Mouse (Mus musculus) large intestine, adult 2 months (tissue): ENCODE results near the gene Prkar2a. TPM values are rescaled to one million over a fixed set of nuclear protein-coding genes. Genes with fewer than 3 reads are reported as not detected.
A peak's percentile ranks its signal among the peaks of the same experiment; 100 is the strongest.
"Not testable (repeated sequence)": the region's sequence is repeated elsewhere in the genome, so short reads cannot be mapped to it uniquely, and the experiment has no call there.

ENCODE experiments used
- DNase-seq: peaks from one replicate; pipeline ENCODE4 v3.0.0-alpha.2; 2012; ENCODE audit warnings: low read depth, low spot score
- WGBS: fragments of 180-500 bp; shearing (Covaris S2); methylation state at CpG from one replicate; pipeline ENCODE4 v1.1.7; 2018; 5-methylcytosine and 5-hydroxymethylcytosine counted together
- polyA plus RNA-seq: library from polyadenylated mRNA; depleted of rRNA; stranded (reverse); fragments of >200 nt; gene quantifications from 2 replicates; pipeline ENCODE4 v1.2.3, GENCODE M21; 2012; rRNA removed

The Prkar2a gene
- polyA plus RNA-seq = 39.9 and 51.4 TPM in 2 replicates

- DNase-seq = no peak
- 100% methylated on average over 1 of the region's 1 CpGs for WGBS
Measured at GRCm38 (mm10) chr9:108689106-108689505, at the start of gene Prkar2a. Gene Prkar2a (plus strand): TSS chr9:108689314.

DNA sequence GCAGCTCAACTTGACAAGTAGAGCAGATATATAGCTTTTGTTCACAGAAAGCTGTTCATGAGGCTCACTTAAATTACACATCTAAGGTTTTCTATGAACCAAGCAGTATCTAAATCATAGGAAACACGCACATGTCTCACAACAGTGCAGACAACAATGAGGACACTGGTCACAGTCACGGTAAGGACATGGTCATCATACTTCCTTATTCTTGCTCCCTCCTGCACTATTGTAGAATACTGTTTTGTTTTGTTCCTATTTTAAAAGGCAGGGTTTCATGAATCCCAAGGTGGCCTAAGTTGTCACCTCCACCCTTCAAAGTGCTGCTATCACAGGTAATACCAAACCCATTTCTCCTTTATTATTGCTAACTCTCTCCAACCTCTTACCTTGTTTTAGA, 49.3 kb upstream of the Prkar2a start:
- 84% methylated on average over 2 of the region's 2 CpGs for WGBS
- no peak for DNase-seq

GRCm38 (mm10) chr9:108648166-108648565, 40.9 kb upstream of the Prkar2a start:
- 8% methylated on average over 10 of the region's 10 CpGs for WGBS
- no peak for DNase-seq

- WGBS = under 1% methylated on average over 112 of the region's 112 CpGs
- peak; percentile 77 for DNase-seq
Measured at GRCm38 (mm10) chr9:108648611-108649560, 40.2 kb upstream of the Prkar2a start, which contains the start of gene Arih2. Gene Arih2 (minus strand): TSS chr9:108649386.

DNA sequence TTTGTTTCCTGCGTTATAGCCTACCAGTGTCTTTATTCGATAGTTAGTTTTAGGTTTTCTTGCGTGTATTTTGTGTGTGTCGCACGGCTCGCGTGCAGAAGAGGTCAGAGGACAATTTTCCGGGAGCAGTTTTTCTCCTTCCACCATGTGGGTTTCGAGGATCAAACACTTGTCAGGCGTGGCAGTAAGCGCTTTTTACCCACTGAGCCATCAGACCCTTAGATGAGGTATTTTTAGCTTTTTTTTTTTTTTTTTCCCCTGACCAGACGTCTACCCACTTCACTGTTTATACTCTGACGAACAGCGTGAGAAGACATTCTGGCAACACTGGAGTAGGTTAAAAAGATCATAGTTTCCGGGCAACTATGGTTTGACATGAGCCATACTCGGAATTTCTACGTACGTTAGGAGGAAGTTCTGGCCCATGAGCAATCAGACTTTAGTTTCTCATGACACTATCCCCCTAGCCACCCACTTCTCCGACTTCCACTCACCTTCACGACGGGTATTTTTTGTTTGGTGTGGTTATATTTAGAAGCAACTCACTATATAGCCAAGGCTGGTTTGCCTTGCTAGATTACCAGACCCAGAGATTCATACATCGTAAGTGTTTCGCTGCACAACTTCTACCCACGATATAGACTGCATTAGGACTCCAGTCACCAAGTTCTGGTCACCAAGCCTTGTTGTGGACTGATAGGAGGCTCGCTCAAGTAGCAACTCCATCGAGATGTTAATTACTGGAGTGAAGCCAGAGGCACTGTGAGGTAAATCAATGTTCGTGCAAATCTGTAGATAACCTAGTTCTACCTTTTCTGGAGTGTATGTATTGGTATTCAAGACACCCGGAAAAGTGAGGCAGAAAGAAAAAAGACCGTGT, 39.3 kb upstream of the Prkar2a start:
- WGBS = 13% methylated on average over 29 of the region's 29 CpGs

DNA sequence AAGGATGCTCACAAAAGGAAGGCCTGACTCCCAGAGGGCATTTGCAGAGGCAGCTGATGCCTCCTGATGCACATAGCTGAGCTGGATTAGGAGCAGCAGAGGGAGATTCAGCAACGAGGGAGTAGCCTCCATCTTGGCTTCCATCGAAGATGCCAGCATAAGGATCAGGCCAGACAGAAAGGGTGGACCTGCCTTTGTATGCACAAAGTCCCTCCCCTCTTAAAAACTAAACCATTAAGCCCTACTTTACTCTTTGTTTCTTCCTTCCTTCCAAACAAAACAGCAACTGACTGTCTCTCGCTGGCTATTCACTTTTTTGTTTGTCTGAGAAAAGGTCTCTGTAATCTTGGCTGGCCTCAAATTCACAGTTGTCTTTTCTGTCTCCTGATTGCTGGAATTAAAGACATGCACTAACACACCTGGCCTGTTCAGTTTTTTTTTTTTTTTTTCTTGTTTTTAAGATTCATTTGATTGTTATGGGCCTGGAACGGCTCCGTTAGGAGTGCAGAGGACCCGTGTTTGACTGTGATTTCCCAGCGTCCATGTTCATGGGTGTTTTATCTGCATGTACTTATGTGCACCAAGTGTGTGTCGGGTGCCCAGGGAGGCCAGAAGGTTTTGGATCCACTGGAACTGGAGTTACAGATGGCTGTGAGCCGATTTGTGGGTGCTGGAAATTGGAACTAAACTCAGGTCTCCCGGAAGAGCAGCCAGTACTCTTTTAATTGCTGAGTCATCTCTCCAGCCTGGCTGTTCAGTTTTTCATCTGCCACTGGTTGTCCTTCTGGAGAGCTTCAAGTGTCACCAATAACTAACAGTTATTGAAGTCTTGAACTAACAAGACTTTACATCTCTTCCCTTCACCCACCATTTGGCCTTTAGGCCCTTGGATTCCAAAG, 34.3 kb upstream of the Prkar2a start:
- DNase-seq = no peak
- 45% methylated on average over 10 of the region's 10 CpGs for WGBS

More for the DNA sequence above, 39.3 kb upstream of the Prkar2a start:
- DNase-seq = no peak

DNA sequence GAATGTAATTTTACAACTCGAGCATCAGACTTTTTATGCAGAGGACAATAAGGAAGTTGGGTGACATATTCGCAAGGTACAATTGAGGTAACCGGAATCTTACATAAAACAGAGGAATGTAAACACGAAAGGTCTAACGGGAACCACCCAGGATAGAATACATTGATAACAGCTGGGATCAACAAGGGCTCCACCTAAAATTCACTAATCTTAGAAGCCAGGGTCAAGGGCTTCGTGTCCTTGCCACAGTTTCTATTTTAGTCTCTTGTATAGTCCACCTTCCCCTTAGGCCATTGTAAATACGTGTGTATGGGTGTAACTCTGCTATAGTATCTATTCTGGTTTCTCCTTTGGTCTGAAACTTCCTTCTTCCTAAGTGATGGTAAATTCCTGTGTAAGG, 33.2 kb upstream of the Prkar2a start:
- 41% methylated on average over 7 of the region's 7 CpGs for WGBS

DNA sequence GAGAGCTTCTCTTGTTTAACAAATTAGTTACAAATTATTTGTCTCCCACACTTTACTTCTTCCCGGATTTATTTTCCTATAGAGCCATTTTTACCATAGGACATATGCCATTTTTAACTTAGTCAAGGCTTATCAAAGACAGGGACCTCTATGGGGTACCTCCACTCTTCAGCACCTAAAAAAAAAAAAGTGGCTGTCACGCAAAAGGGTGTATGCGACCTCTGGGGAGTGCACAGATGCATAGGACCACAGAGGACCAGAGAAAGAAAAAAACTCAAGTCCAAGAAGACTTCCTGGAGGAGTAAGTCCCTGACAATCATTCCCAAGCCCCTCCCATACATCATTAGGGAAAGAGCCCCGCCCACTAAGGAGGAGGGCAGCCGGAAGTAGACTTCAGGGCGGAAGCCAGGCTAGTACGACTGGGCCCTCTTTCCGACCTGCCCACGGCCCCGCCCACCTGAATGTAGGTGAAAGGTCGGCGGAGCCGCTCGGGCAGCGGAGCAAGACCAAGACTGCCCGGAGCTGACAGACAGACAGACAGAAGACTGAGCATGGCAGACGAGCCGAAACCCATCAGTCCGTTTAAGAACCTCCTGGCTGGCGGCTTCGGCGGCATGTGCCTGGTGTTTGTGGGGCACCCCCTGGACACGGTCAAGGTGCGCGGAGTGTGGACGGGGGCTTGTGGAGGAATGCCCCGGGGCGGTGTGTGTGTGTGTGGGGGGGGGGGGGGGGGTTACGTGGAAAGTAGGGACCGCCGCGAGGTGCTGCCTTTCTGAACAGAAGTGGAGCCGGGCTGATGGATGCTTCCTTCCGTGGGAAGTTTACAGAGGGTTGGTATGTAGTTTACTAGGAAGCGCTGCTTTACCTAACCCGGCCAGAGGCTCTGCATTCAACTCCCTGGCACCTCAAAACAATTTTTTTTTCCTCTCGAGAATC, 27.2 kb upstream of the Prkar2a start, which contains the start of gene Slc25a20:
Gene Slc25a20 (plus strand): TSS at position 412 of the 936 bp plus-strand sequence.
- 3% methylated on average over 36 of the region's 37 CpGs for WGBS
- DNase-seq = peak; percentile 92

More for the DNA sequence above, 33.2 kb upstream of the Prkar2a start:
- DNase-seq = not testable (repeated sequence)

GRCm38 (mm10) chr9:108662660-108663059, 26.5 kb upstream of the Prkar2a start:
- WGBS = 20% methylated on average over 6 of the region's 6 CpGs
- no peak for DNase-seq

DNA sequence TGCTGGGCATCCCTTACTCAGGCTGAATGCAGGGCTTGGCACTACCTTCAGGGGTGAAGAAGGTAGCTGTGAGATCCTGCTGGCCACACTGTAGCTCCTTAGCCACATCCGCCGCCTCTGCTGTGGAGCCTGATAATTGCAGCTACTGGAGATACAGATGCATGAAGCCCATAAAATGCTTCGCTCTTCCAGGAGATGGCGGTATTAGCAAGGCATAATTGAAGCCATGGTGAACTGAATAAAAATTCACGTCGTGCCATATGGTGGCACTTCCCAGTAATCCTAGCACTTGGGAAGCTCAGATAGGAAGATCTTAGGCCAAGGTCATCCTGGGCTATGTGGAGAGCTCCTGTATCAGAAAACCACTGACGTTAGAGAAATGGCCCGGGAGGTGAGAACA, 19.2 kb upstream of the Prkar2a start:
- DNase-seq = no peak
- WGBS = 66% methylated on average over 8 of the region's 8 CpGs

DNA sequence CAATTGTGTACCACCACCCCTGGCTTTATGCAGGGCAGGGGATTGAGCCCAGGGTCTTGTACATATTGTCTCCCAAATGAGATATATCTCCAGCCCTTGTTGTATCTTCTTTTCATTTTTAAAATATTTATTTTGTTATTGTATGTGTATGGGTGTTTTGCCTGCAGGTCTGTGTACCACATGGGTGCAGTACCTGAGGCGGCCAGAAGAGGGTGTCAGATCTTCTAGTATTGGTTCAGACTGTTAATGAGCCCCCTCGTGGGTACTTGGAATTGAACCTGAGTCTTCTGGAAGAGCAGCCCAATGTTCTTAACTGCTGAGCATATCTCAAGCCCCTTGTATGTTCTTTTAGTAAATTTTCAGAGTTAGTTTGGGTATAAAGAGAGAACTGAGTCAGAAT, 16.0 kb upstream of the Prkar2a start:
- no peak for DNase-seq
- WGBS = 59% methylated on average over 2 of the region's 2 CpGs

GRCm38 (mm10) chr9:108680026-108680425, 9.1 kb upstream of the Prkar2a start:
- no peak for DNase-seq
- WGBS = 95% methylated on average over 15 of the region's 15 CpGs

DNA sequence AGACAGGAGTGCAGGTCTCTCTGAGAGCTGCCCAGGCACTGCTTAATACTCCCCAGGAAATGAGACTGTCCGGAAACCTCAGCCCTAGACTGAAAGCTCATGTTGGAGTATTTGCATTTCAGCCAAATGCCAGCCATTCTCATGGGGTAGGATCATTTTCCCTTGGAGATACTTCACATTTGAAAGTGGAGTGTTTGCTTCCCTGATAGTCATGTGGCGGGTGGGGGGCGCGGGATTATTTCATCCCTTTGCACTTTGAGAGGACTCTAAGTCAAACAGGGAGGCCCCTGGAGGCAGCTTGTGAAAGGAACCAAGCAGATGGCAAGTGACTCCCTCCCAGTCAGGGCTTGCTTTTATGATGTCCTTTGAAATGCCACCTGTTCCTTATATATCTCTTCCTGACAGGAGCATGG, 2.6 kb upstream of the Prkar2a start:
- WGBS = 22% methylated on average over 4 of the region's 4 CpGs
- no peak for DNase-seq

DNA sequence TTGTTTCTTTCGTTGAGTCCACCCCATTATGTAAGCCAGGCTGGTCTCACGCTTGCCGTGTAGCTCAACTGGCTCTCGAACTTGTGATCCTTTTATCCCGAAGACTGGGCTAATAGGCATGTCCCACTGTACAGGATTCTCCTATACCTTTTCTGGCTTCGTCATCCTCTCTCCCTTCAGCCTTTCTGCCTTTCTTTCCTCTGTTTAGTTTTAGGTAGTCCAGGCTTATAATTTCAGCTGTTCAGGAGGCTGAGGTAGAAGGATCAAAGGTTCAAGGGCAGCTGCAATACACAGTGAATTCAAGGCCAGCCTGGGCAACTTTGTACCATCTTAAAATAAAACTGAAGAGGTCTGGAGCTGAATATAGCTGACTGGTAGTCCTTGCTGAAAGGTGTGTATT, 1.9 kb upstream of the Prkar2a start:
- whole genome bisulfite sequencing = 72% methylated on average over 6 of the region's 6 CpGs

DNA sequence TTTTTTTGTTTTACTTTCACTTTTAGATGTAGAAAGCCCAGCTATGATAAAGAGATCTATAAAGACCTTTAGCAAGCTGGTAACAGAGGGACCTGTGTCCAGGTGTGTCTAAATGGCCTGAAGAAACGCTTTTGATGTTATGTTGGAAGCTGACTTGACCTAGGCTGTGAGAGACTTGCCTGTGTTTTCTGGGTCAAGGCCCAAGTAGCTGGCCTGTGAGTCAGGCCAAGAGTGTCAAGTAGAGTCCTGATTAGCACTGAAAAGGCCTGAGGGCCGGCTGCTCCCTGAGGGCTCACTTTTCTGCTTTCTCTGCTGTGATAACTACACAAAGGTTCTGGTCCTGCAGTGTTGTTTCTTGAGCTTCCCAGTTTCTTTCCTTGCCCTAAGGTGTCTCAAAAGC, 1.4 kb upstream of the Prkar2a start:
- WGBS = 33% methylated on average over 2 of the region's 2 CpGs
- no peak for DNase-seq

More for the DNA sequence above, 1.9 kb upstream of the Prkar2a start:
- no peak for DNase-seq

GRCm38 (mm10) chr9:108688451-108688850, 663 bp upstream of the Prkar2a start:
- 40% methylated on average over 9 of the region's 9 CpGs for WGBS
- no peak for DNase-seq

DNA sequence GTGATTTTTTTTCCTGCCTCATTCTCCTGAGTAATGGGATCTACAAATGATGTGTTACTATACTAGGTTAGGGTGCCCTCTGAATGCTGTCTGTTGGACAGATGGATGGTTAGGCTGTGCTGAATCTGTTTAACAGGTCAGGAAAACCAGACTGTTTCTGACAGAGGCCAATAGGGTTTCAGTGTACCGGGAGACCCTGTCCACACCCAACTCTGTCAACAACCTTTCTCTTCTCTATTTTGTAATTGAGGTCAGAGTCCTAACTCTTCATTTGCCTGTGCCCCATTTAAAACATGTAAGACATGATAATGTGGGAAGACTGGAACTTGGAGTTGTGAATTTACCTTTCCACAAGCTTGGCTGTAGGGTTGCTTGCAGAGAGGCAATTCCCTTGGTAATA, 879 bp downstream of the Prkar2a start:
- no peak for DNase-seq
- WGBS = 27% methylated on average over 1 of the region's 1 CpGs

- DNase-seq = no peak
- WGBS = 73% methylated on average over 6 of the region's 6 CpGs
Measured at GRCm38 (mm10) chr9:108690914-108691313, 1.8 kb downstream of the Prkar2a start.
